Mouse (Mus musculus) CH12.LX (cell line): ENCODE data around the gene Tgfb1. TPM values are rescaled to one million over a fixed set of nuclear protein-coding genes. Genes with fewer than 3 reads are reported as not detected.

Experiments used
- DNase-seq: peaks from one replicate; pipeline ENCODE4 v3.0.0-alpha.2; 2013; ENCODE audit errors: extremely low read depth
- H3K27ac ChIP-seq: 2 replicates; pipeline ENCODE4 v1.5.1; 2012; ENCODE audit warnings: low read depth, mild to moderate bottlenecking, control low read depth, moderate library complexity; ENCODE audit not compliant: insufficient read depth
- H3K27me3 ChIP-seq: replicated peaks from 2 replicates; pipeline ENCODE3; 2012; ENCODE audit warnings: inconsistent platforms
- H3K36me3 ChIP-seq, 2 experiments: replicated peaks in 1 of 2; 2 replicates each; pipeline versions ENCODE3 to v1.6.1; 2012; ENCODE audit warnings: inconsistent platforms in 1 of 2, low read length in 1 of 2, mild to moderate bottlenecking in 1 of 2, mixed read lengths in 1 of 2, moderate library complexity in 1 of 2; ENCODE audit not compliant: control insufficient read depth in 1 of 2, insufficient read depth in 1 of 2
- H3K4me1 ChIP-seq, 2 experiments: 2 replicates each; pipeline ENCODE4 v1.6.1; 2012; ENCODE audit warnings: inconsistent platforms in 1 of 2, moderate library complexity in 1 of 2; ENCODE audit not compliant: insufficient read depth in 2 of 2, control insufficient read depth in 1 of 2
- H3K4me2 ChIP-seq: 2 replicates; pipeline ENCODE4 v1.6.1; 2012; ENCODE audit warnings: low read depth, mild to moderate bottlenecking, control low read depth; ENCODE audit not compliant: poor library complexity, insufficient read depth, severe bottlenecking
- H3K4me3 ChIP-seq, 3 experiments: fragments of 150-350 bp in 1 of 3; sonication (generic) in 1 of 3; replicated peaks in 1 of 3; 2 replicates each; pipeline versions ENCODE3 to v1.5.1; 2011 to 2012; ENCODE audit warnings: low read depth in 2 of 3, low read length in 2 of 3, mild to moderate bottlenecking in 2 of 3, moderate library complexity in 2 of 3, control low read depth in 1 of 3, improper control_type of control experiment in 1 of 3, inconsistent platforms in 1 of 3, mixed read lengths in 1 of 3; ENCODE audit not compliant: poor library complexity in 1 of 3
- H3K79me2 ChIP-seq: replicated peaks from 2 replicates; pipeline ENCODE4 v1.6.1; 2012; ENCODE audit warnings: mild to moderate bottlenecking, moderate library complexity; ENCODE audit not compliant: control insufficient read depth, poor library complexity, insufficient read depth, severe bottlenecking; ENCODE audit errors: extremely low read depth
- H3K9ac ChIP-seq: 2 replicates; pipeline ENCODE4 v1.6.1; 2012; ENCODE audit warnings: low read depth, mild to moderate bottlenecking, control low read depth, moderate library complexity; ENCODE audit not compliant: insufficient read depth
- H3K9me3 ChIP-seq: replicated peaks from 2 replicates; pipeline ENCODE3; 2012; ENCODE audit warnings: low read length, inconsistent platforms, mixed read lengths
- CHD2 ChIP-seq: IDR thresholded peaks from 2 replicates; pipeline ENCODE4 v1.6.1; 2011; ENCODE audit warnings: low read length, improper control_type of control experiment
- CTCF ChIP-seq, 2 experiments: IDR thresholded peaks in 1 of 2; conservative IDR thresholded peaks in 1 of 2; 2 replicates each; pipeline ENCODE4 v1.5.1; 2011 to 2012; ENCODE audit warnings: low read depth in 2 of 2, low read length in 2 of 2, improper control_type of control experiment in 1 of 2, inconsistent platforms in 1 of 2, mild to moderate bottlenecking in 1 of 2, moderate library complexity in 1 of 2
- POLR2A ChIP-seq: IDR thresholded peaks from 2 replicates; pipeline ENCODE4 v1.6.1; 2011; ENCODE audit warnings: low read depth, mild to moderate bottlenecking, improper control_type of control experiment, low read length
- SIN3A ChIP-seq: IDR thresholded peaks from 2 replicates; pipeline ENCODE4 v1.6.1; 2012; ENCODE audit warnings: low read length, improper control_type of control experiment, inconsistent platforms
- SMC3 ChIP-seq: IDR thresholded peaks from 2 replicates; pipeline ENCODE4 v1.6.1; 2011; ENCODE audit warnings: low read depth, low read length, improper control_type of control experiment
- ZC3H11A ChIP-seq: IDR thresholded peaks from 2 replicates; pipeline ENCODE4 v1.6.1; 2012; ENCODE audit warnings: low read depth, mild to moderate bottlenecking, inconsistent platforms, low read length, improper control_type of control experiment
- ZNF384 ChIP-seq: IDR thresholded peaks from 2 replicates; pipeline ENCODE4 v1.6.1; 2012; ENCODE audit warnings: low read depth, low read length, improper control_type of control experiment, inconsistent platforms
- dilution Hi-C: fragments of 300-500 bp; cut with MboI; formaldehyde crosslinking; loops from 2 replicates; pipeline ENCODE4 v1.14.3; 2020; ENCODE audit warnings: low sequenced_read_pairs; ENCODE audit not compliant: extremely low pct_unique_long_range_greater_than_20kb, extremely low pct_ligation_motif_present
- in situ Hi-C: fragments of 300-500 bp; cut with MboI; formaldehyde crosslinking; loops from 3 replicates; pipeline ENCODE4 v1.14.3; 2019; ENCODE audit warnings: low sequenced_read_pairs, low pct_ligation_motif_present, low pct_unique_long_range_greater_than_20kb, mixed read lengths
- polyA plus RNA-seq: library from polyadenylated mRNA; unstranded; fragments of >175 nt; gene quantifications from 2 replicates; pipeline ENCODE4 v1.2.1, GENCODE M21; 2012; ENCODE audit warnings: low read depth; ENCODE audit not compliant: insufficient read length
- total RNA-seq, 2 experiments: library from RNA; depleted of rRNA; stranded (reverse); fragments of 300-350 nt in 1 of 2; fragments of >200 nt in 1 of 2; gene quantifications; 2 replicates each; pipeline ENCODE4 v1.2.3; 2012 to 2014

Tgfb1 gene
- total and polyA plus RNA-seq, 3 experiments: 9.2 to 109 (median 25.9) TPM

DNA sequence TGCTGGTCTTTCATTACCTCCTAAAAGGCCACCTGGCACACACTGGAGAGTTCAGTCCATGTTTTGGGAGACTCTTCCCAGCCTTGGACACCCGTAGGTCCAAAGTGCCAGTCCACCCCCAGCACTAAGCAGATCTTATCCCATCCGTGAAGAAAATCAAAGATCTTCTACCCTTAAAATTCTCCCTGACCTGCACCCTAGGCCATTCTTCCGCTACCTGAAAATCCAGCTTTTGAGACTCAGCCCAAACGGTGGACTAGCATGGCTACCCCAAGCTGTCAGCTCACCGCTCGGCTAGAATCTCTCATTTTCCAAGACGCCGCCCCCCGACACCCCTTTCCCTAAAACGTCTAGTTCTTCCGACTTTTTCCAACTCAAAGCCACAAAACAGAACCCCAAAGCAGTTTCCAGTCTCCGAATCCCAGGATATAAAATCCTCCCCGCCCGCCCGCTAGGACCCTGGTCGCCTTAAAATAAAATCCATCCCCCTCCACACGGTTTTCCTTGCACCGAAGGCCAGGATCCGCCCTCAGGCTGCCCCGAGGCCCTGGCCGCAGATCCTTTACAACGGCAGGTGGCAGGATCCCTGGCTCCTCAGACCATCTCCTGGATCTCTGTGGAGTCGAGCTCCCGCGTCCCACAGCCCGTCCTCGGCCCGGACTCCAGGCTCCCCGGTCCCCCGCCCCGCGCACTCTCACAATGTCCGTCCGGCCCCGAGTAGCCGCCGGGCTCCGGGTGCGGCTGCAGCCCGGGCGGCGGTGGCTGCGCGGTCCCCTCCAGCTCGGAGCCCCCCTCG lies 67.0 kb downstream of the Tgfb1 start:
- Histone ChIP-seq H3K79me2 (peaks cover 53% of the 10 kb centered on the region), H3K4me3 (peak overlapping the region; percentile 69 to 95 (median 94)), H3K36me3 (peaks cover 17 to 35% of the 10 kb centered on the region in 2 experiments), H3K9me3 (no peaks in the 10 kb centered on the region), H3K27me3 (peaks cover 23% of the 10 kb centered on the region), H3K4me2 (peak overlapping the region; percentile 70), H3K27ac (peak overlapping the region; percentile 97), H3K4me1 (peaks cover 9 to 43% of the 10 kb centered on the region in 2 experiments), H3K9ac (peak overlapping the region; percentile 100)
- no peak for DNase-seq
- in situ Hi-C loops (loop anchor here (5.0 kb wide), 1 partner anchor 37 kb away; the partner anchor contains the start of gene Ccdc97), dilution Hi-C loops (no loop called here)
- TF ChIP-seq ZNF384 (no peak), SIN3A (peak; percentile 70; the same call in 1 of the 2 replicates), CHD2 (0 out of 2 replicates have a peak, but pooled peaks have one; percentile 14)

DNA sequence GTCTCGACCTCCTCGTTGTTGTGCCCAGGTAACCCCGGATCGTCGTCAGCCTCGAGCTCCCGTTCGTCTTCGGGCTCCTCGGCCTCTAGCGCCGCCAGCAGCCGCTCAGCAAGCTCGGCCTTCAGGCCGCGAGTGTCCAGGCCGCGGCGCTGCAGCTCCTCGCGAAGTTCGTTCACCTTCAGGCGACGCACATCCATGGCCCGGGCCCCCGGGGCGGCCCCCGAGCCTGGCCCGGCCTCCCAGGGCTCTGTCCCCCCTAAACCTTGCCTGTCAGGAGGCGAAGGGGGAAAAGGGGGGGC lies 67.6 kb downstream of the Tgfb1 start:
- H3K4me3 ChIP-seq: peak overlapping the region; percentile 69 to 95 (median 94)
- H3K27ac ChIP-seq: peak overlapping the region; percentile 97
- H3K4me1 ChIP-seq: peaks cover 6 to 37% of the 10 kb centered on the region in 2 experiments
- in situ Hi-C loops (loop anchor here (5.0 kb wide), 1 partner anchor 37 kb away; the partner anchor contains the start of gene Ccdc97), dilution Hi-C loops (no loop called here)
- no peaks in the 10 kb centered on the region for H3K9me3 ChIP-seq
- peaks cover 11 to 30% of the 10 kb centered on the region in 2 experiments for H3K36me3 ChIP-seq
- peaks cover 28% of the 10 kb centered on the region for H3K27me3 ChIP-seq
- no peak overlapping the region for H3K4me2 ChIP-seq
- DNase-seq: no peak
- peak overlapping the region; percentile 100 for H3K9ac ChIP-seq
- TF ChIP-seq POLR2A (peak; percentile 37; the same call in 1 of the 2 replicates), ZC3H11A (no peak), SMC3 (no peak), CTCF (conservative IDR thresholded peaks at IDR 0.05 in 1 of 2, IDR thresholded peaks at IDR 0.05 in 1 of 2; ENCODE audit: low read depth in 2 of 2, low read length in 2 of 2) (peak in 1 of 2 experiments; percentile 42; a peak in 1 of 4 replicates)
- peaks cover 49% of the 10 kb centered on the region for H3K79me2 ChIP-seq

Other genes with a start within 250 kb of the Tgfb1 start
- gene Ceacam1, start 209.4 kb upstream of the Tgfb1 start, total RNA-seq (2012; rRNA removed): 3.1 TPM in 2 replicates
- 4.7 and 5.9 TPM in 2 replicates for gene Ceacam1, start 209.4 kb upstream of the Tgfb1 start, total RNA-seq (2014; rRNA removed)
- 19.2 and 25.1 TPM in 2 replicates for gene Ceacam1, start 209.4 kb upstream of the Tgfb1 start, polyA plus RNA-seq
- gene Ceacam2, start 147.1 kb upstream of the Tgfb1 start, total RNA-seq (2012; rRNA removed): 0.08 TPM in 1 of 2 replicates, not detected in the other
- not detected in 2 replicates for gene Ceacam2, start 147.1 kb upstream of the Tgfb1 start, total RNA-seq (2014; rRNA removed)
- gene Ceacam2, start 147.1 kb upstream of the Tgfb1 start, polyA plus RNA-seq: 0.64 and 0.90 TPM in 2 replicates
- gene Erich4, start 71.1 kb upstream of the Tgfb1 start, total RNA-seq (2012; rRNA removed): not detected in 2 replicates
- not detected in 2 replicates for gene Erich4, start 71.1 kb upstream of the Tgfb1 start, total RNA-seq (2014; rRNA removed)
- gene Erich4, start 71.1 kb upstream of the Tgfb1 start, polyA plus RNA-seq: not detected in 2 replicates
- 18.7 and 21.4 TPM in 2 replicates for gene Dmac2, start 67.6 kb upstream of the Tgfb1 start, total RNA-seq (2012; rRNA removed)
- gene Dmac2, start 67.6 kb upstream of the Tgfb1 start, total RNA-seq (2014; rRNA removed): 19.8 and 20.6 TPM in 2 replicates
- 35.0 and 35.1 TPM in 2 replicates for gene Dmac2, start 67.6 kb upstream of the Tgfb1 start, polyA plus RNA-seq
- 0.21 TPM in 2 replicates for gene B3gnt8, start 60.3 kb upstream of the Tgfb1 start, total RNA-seq (2012; rRNA removed)
- gene B3gnt8, start 60.3 kb upstream of the Tgfb1 start, total RNA-seq (2014; rRNA removed): not detected in 2 replicates
- 0.24 and 0.29 TPM in 2 replicates for gene B3gnt8, start 60.3 kb upstream of the Tgfb1 start, polyA plus RNA-seq
- 14.9 and 19.9 TPM in 2 replicates for gene Bckdha, start 28.0 kb upstream of the Tgfb1 start, total RNA-seq (2012; rRNA removed)
- 20.8 and 21.4 TPM in 2 replicates for gene Bckdha, start 28.0 kb upstream of the Tgfb1 start, total RNA-seq (2014; rRNA removed)
- 13.4 and 17.2 TPM in 2 replicates for gene Bckdha, start 28.0 kb upstream of the Tgfb1 start, polyA plus RNA-seq
- gene Exosc5, start 27.8 kb upstream of the Tgfb1 start, total RNA-seq (2012; rRNA removed): 105 and 116 TPM in 2 replicates
- gene Exosc5, start 27.8 kb upstream of the Tgfb1 start, total RNA-seq (2014; rRNA removed): 114 and 123 TPM in 2 replicates
- gene Exosc5, start 27.8 kb upstream of the Tgfb1 start, polyA plus RNA-seq: 102 and 125 TPM in 2 replicates
- gene Tmem91, start 11.8 kb upstream of the Tgfb1 start, total RNA-seq (2012; rRNA removed): 0.17 and 0.55 TPM in 2 replicates
- not detected in 2 replicates for gene Tmem91, start 11.8 kb upstream of the Tgfb1 start, total RNA-seq (2014; rRNA removed)
- 1.3 and 1.9 TPM in 2 replicates for gene Tmem91, start 11.8 kb upstream of the Tgfb1 start, polyA plus RNA-seq
- 13.1 and 15.8 TPM in 2 replicates for gene B9d2, start 6.2 kb upstream of the Tgfb1 start, total RNA-seq (2012; rRNA removed)
- gene B9d2, start 6.2 kb upstream of the Tgfb1 start, total RNA-seq (2014; rRNA removed): 9.3 and 10.0 TPM in 2 replicates
- 21.2 and 23.8 TPM in 2 replicates for gene B9d2, start 6.2 kb upstream of the Tgfb1 start, polyA plus RNA-seq
- 14.1 and 14.4 TPM in 2 replicates for gene Ccdc97, start 32.1 kb downstream of the Tgfb1 start, total RNA-seq (2012; rRNA removed)
- 4.5 and 5.7 TPM in 2 replicates for gene Ccdc97, start 32.1 kb downstream of the Tgfb1 start, total RNA-seq (2014; rRNA removed)
- gene Ccdc97, start 32.1 kb downstream of the Tgfb1 start, polyA plus RNA-seq: 38.8 and 44.8 TPM in 2 replicates
- gene Hnrnpul1, start 67.8 kb downstream of the Tgfb1 start, total RNA-seq (2012; rRNA removed): 67.6 and 72.2 TPM in 2 replicates
- gene Hnrnpul1, start 67.8 kb downstream of the Tgfb1 start, total RNA-seq (2014; rRNA removed): 44.7 and 52.6 TPM in 2 replicates
- gene Hnrnpul1, start 67.8 kb downstream of the Tgfb1 start, polyA plus RNA-seq: 155 and 188 TPM in 2 replicates
- 0.76 and 0.98 TPM in 2 replicates for gene Axl, start 101.7 kb downstream of the Tgfb1 start, total RNA-seq (2012; rRNA removed)
- gene Axl, start 101.7 kb downstream of the Tgfb1 start, total RNA-seq (2014; rRNA removed): 0.15 and 0.19 TPM in 2 replicates
- gene Axl, start 101.7 kb downstream of the Tgfb1 start, polyA plus RNA-seq: 0.96 and 1.6 TPM in 2 replicates
- 0.04 TPM in 1 of 2 replicates, not detected in the other for gene Cyp2s1, start 129.9 kb downstream of the Tgfb1 start, total RNA-seq (2012; rRNA removed)
- not detected in 2 replicates for gene Cyp2s1, start 129.9 kb downstream of the Tgfb1 start, total RNA-seq (2014; rRNA removed)
- not detected in 2 replicates for gene Cyp2s1, start 129.9 kb downstream of the Tgfb1 start, polyA plus RNA-seq
- gene Cyp2b10, start 210.6 kb downstream of the Tgfb1 start, total RNA-seq (2012; rRNA removed): not detected in 2 replicates
- not detected in 2 replicates for gene Cyp2b10, start 210.6 kb downstream of the Tgfb1 start, total RNA-seq (2014; rRNA removed)
- gene Cyp2b10, start 210.6 kb downstream of the Tgfb1 start, polyA plus RNA-seq: not detected in 2 replicates